Mouse (Mus musculus): ENCODE measurements around the gene Mapk14. TPM values are rescaled to one million over a fixed set of nuclear protein-coding genes. Genes with fewer than 3 reads are reported as not detected.

The Mapk14 gene
- polyA plus RNA-seq, 1 experiment from 2014 or later = 37.1 TPM

GRCm38 (mm10) chr17:28781290-28782045, 90.3 kb downstream of the Mapk14 start:
- H3K9ac ChIP-seq = no peak overlapping the region
- H3K9me3 ChIP-seq (replicated peaks) = no peaks in the 10 kb centered on the region
- no peak overlapping the region for H3K4me2 ChIP-seq
- 50% methylated on average over 9 of the region's 9 CpGs for WGBS
- no peaks in the 10 kb centered on the region; the same call in 1 of the 2 replicates for H3K27me3 ChIP-seq (replicated peaks)
- H3K36me3 ChIP-seq = no peaks in the 10 kb centered on the region
- 0 out of 2 replicates have a peak overlapping the region, but pooled peaks have one; percentile 39 for H3K27ac ChIP-seq (ENCODE audit: poor library complexity, severe bottlenecking)
- no peak overlapping the region for H3K4me3 ChIP-seq
- ATAC-seq (ENCODE audit: insufficient number of reproducible peaks, low FRiP score) = peak; percentile 42; the same call in 1 of the 2 replicates
- H3K4me1 ChIP-seq (replicated peaks) = peaks cover 23% of the 10 kb centered on the region

- Histone ChIP-seq H3K27ac (ENCODE audit: poor library complexity, severe bottlenecking) (no peak overlapping the region), H3K36me3 (no peaks in the 10 kb centered on the region), H3K4me2 (no peak overlapping the region), H3K4me1 (replicated peaks) (peaks cover 14% of the 10 kb centered on the region), H3K27me3 (replicated peaks) (no peaks in the 10 kb centered on the region), H3K9ac (no peak overlapping the region), H3K4me3 (no peak overlapping the region), H3K9me3 (replicated peaks) (no peaks in the 10 kb centered on the region)
- no peak for ATAC-seq (ENCODE audit: insufficient number of reproducible peaks, low FRiP score)
- 84% methylated on average over 3 of the region's 3 CpGs for WGBS
Observed at GRCm38 (mm10) chr17:28785036-28785435, 93.9 kb downstream of the Mapk14 start.

GRCm38 (mm10) chr17:28787507-28787906, 96.4 kb downstream of the Mapk14 start:
- Histone ChIP-seq H3K9ac (no peak overlapping the region), H3K27ac (ENCODE audit: poor library complexity, severe bottlenecking) (no peak overlapping the region), H3K36me3 (no peaks in the 10 kb centered on the region), H3K4me1 (replicated peaks) (no peaks in the 10 kb centered on the region), H3K4me2 (no peak overlapping the region), H3K9me3 (replicated peaks) (no peaks in the 10 kb centered on the region), H3K27me3 (replicated peaks) (no peaks in the 10 kb centered on the region), H3K4me3 (no peak overlapping the region)
- WGBS = 94% methylated on average over 12 of the region's 12 CpGs
- ATAC-seq (ENCODE audit: insufficient number of reproducible peaks, low FRiP score) = no peak

- Histone ChIP-seq H3K27me3 (replicated peaks) (no peaks in the 10 kb centered on the region), H3K9ac (no peak overlapping the region), H3K36me3 (no peaks in the 10 kb centered on the region), H3K4me3 (no peak overlapping the region), H3K4me2 (no peak overlapping the region), H3K4me1 (replicated peaks) (peaks cover 5% of the 10 kb centered on the region; the same call in 1 of the 2 replicates), H3K9me3 (replicated peaks) (peaks cover 7% of the 10 kb centered on the region), H3K27ac (ENCODE audit: poor library complexity, severe bottlenecking) (no peak overlapping the region)
- no peak for ATAC-seq (ENCODE audit: insufficient number of reproducible peaks, low FRiP score)
- 88% methylated on average over 4 of the region's 4 CpGs for WGBS
Observed at GRCm38 (mm10) chr17:28797031-28797430, 105.9 kb downstream of the Mapk14 start.

Other genes starting within 250 kb of the Mapk14 start
- gene Fkbp5, start 173.8 kb upstream of the Mapk14 start, polyA plus RNA-seq (2016; fragmentation: Nextera tagmentation; extraction: Ambion mirVana) = 15.8 and 16.0 TPM in 2 replicates
- not detected in 2 replicates for gene Armc12, start 160.5 kb upstream of the Mapk14 start, polyA plus RNA-seq (2016; fragmentation: Nextera tagmentation; extraction: Ambion mirVana)
- gene Clpsl2, start 141.9 kb upstream of the Mapk14 start, polyA plus RNA-seq (2016; fragmentation: Nextera tagmentation; extraction: Ambion mirVana) = not detected in 2 replicates
- 0.31 TPM in 1 of 2 replicates, not detected in the other for gene Clps, start 130.6 kb upstream of the Mapk14 start, polyA plus RNA-seq (2016; fragmentation: Nextera tagmentation; extraction: Ambion mirVana)
- 0.15 and 0.33 TPM in 2 replicates for gene Lhfpl5, start 115.7 kb upstream of the Mapk14 start, polyA plus RNA-seq (2016; fragmentation: Nextera tagmentation; extraction: Ambion mirVana)
- gene Srpk1, start 68.6 kb upstream of the Mapk14 start, polyA plus RNA-seq (2016; fragmentation: Nextera tagmentation; extraction: Ambion mirVana) = 55.4 and 56.8 TPM in 2 replicates
- gene Slc26a8, start 1.1 kb upstream of the Mapk14 start, polyA plus RNA-seq (2016; fragmentation: Nextera tagmentation; extraction: Ambion mirVana) = 0.22 and 0.57 TPM in 2 replicates
- gene AC170998.1, start 34.8 kb downstream of the Mapk14 start, polyA plus RNA-seq (2016; fragmentation: Nextera tagmentation; extraction: Ambion mirVana) = 3.1 and 3.3 TPM in 2 replicates
- 3.2 and 3.9 TPM in 2 replicates for gene Mapk13, start 78.0 kb downstream of the Mapk14 start, polyA plus RNA-seq (2016; fragmentation: Nextera tagmentation; extraction: Ambion mirVana)
- gene Brpf3, start 109.8 kb downstream of the Mapk14 start, polyA plus RNA-seq (2016; fragmentation: Nextera tagmentation; extraction: Ambion mirVana) = 13.2 and 15.4 TPM in 2 replicates
- 0.05 TPM in 1 of 2 replicates, not detected in the other for gene Pnpla1, start 167.1 kb downstream of the Mapk14 start, polyA plus RNA-seq (2016; fragmentation: Nextera tagmentation; extraction: Ambion mirVana)
- gene 4930539E08Rik, start 224.0 kb downstream of the Mapk14 start, polyA plus RNA-seq (2016; fragmentation: Nextera tagmentation; extraction: Ambion mirVana) = 0.04 and 0.06 TPM in 2 replicates